Mouse (Mus musculus) right cerebral cortex, postnatal 4 days (tissue): ENCODE data around the gene Large1.
"Not testable (repeated sequence)": the region's sequence is repeated elsewhere in the genome, so short reads cannot be mapped to it uniquely, and the experiment has no call there.

Experiments
- DNase-seq: peaks from one replicate; pipeline ENCODE4 v3.0.0-alpha.2; 2022

The Large1 gene

DNA sequence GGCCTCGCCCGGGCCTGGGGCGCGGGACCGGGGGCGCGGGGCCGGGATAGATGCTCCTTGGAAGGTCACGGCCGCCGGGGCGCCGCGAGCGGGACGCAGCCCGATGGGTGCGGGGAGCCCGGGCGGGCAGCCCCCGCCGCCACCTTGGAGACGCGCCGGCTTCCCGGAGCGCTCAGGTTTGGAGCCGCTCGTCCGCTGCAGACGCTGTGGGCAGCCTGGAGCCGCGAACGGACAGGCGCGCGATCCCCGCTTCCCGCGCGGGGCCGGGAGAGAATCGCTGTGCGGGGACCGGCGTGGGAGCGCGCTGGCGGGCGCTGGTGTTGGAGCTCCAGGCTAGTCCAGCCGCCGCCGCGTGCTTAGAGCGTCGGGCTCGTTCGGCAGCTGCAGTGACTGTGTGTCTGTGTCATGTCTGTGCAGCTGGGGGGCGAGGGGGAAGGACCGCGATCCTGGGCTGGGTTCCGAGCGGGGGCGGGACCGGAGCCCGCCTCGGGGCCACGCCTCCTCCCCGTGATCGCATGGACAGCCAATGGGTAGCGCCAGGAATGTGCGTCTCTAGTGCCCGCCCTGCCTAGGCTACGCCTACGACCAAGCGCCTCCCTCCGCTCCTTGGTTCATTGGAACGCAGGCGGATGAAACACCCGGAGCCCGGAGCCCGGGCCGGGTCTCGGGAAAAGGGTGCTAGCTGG, at the start of gene Large1:
Large1 (minus strand) TSS at position 433 of the 686 bp plus-strand sequence.
- DNase-seq: peak; percentile 95

DNA sequence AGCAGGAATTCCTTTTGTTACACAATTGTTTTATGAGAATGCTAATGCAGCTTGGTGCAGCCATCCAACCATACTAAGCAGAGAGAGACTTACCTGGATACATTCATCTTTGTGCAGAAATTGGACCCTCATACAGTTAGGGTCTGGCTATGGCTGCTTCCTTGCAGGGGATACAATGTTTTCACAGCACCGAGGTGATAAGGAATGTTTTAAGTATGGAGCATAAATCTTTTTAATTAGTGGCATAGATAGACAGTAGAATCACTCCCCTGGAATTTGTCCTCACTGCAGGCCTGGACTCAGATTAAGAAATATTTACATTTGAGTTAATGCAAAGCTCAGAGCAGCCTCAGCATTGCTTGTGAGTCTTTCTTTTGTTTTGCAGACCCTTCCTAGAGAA, 47.0 kb upstream of the Large1 start:
- no peak for DNase-seq

DNA sequence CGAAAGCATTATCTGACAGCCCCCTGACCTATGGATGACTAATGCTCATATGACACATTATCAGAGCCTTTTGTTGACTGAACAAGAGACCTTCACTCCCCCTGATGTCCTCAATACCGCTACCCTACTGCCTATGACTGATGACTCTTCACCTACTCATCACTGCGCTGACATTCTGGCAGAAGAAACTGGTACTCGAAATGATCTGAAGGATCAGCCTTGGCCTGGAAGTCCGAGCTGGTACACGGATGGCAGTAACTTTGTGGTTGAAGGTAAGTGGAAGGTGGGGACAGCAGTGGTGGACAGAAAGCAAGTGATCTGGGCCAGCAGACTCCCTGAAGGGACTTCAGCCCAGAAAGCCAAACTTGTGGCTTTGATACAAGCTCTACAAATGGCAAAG, 19.7 kb upstream of the Large1 start:
- not testable (repeated sequence) for DNase-seq

DNA sequence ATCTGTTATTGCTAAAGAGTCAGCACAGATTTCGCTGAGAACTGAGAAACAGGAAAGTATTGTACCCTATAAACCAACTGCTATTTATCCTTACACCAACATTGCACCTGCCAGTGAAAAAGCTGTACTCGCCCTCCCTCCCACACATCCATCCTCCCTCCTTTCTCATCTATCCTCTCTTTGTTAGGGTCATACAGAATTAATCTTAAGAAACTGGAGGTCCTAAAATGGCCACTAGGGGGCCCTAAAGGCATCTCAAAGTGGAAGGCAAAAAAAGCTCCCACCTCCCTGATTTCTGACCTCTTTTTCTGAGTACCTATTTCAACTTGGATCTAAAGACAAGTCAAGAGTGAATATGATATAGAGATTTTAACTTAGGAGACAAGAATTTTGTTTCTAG, 2.6 kb upstream of the Large1 start:
- DNase-seq: peak; percentile 71

DNA sequence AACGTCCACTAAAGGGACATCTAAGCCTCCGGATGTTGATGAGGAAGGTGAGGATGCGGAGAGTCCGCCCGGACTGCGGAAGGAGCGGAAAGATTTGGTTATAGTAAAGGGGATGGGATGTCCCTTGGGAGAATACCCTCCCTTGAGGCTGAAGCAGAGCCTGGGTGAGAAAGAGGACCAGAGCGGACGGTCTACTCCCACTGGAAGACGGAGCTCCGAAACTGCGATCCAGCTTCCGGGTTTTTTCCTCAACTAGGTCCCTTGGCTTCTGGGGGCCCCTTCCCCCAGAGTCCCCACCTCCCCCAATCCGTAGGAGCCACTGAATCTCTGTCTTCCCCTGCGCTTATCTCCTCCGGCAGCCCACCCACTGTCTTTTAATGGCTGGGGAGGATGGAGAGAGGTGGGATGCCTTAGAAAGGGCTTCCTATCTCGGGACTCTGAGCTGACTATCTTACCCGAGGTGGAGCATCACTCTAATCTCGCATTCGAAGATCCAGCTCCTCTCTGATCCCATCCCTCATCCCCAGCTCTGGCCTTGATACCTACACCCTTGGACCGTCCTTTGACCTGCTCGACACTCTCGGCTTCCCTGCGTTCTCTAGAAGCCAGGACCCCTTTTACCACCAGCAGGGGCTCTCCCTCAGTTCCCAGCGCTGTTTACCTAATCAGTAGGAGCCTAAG, 1.0 kb upstream of the Large1 start:
- DNase-seq: peak; percentile 76

DNA sequence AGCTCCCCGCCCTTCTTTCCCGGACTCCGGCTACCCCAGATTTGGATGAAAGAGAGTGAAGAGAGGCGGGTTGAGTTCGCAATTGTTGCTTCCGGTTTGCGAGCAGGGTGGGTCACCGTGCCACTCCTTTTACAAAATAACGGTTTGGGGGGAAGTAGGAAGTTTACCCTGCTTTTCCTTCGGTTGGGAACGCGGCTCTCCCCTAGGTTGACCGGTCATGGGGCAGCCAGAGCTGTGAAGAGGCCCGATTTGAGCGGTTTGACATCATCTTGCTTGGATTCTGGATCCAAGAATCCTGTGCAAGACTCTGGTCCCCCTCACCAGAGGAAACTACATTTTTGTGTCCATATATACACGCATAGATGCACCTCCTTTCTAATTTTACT, 447 bp upstream of the Large1 start:
- no peak for DNase-seq

DNA sequence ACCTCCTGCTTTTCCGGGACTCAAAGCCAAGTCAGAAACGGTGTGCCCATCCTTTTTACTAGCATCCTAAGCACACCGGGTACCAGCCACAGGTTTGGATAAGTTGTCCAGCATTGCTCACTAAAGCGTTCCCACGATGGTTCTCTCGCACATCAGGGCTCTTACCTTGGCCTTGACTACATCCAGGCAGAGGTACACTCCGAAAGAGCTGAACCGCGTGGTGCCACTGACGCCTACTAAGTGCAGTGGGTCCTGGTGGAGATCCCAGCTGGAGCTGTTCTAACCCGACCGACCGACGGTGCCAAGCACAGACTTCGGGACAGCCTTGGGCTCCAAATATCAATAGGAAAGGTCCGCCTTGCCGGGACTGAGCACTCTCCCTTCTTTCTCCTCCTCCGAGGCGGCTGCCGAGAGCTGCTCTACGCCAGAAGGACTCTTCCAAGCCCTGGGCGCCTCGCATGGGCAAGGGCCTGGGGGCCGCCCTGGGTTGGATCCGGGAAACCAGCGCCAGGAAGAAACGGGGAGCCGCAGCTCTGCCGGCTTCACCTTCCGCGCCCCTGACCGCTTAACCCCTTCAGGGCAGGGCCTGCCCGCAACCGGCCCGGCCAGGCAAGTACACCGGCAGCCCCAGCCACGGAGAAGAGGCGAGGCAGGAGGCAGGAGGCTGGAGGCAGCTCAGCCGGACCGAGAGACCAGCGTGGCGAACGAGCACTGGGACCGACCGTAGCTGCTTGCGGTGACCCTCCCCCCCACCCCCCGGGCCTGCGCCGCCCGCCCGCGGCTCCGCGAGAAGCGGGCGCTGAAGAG, 836 bp downstream of the Large1 start:
- peak; percentile 54 for DNase-seq

DNA sequence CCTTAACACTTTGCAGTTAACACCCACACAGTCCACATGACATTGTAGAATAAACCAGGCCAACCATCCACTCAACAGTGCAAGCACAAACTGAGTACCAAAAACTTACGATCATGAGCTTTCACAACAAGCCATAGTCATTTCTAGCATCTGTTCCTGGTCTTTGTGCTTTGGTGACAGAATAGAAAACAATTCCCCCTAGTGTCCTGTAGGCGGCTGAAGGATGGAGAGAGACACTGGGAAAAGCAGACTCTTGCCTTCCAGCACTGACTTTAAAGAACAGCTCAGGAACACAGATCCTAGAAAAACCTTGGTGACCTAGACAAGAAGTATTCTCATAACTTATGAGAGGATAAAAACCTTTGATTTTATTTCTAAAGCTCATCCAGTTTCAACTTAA, 3.0 kb downstream of the Large1 start:
- no peak for DNase-seq

DNA sequence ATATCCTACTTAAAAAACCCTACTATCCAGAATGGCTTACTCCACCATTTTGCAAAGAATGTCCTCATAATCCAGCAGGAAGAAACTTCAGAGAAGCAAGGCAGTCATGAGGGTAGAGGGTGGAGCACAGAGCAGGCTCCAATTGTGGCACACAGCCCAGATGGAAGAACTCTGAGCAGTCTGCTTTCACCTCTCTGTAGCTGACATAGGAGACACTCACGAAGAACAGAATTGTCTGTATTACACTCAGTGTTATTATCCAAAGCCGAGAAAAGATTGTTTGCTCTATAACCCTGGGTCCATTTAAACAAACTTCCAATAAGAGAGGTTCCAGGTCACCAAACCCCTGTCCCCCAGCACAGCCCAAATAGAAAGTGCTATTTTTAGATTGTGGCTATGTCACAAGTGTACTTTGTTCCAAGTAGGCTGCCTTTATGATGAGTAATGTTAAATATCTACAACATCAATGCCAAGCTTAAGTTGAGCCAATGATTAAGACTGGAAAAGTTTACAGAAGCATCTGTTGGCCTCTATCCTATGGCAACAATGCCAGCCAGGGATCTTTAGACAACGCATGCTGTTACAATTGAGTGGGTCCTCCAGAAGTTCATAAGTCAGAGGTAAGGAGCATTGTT, 10.5 kb downstream of the Large1 start:
- no peak for DNase-seq

DNA sequence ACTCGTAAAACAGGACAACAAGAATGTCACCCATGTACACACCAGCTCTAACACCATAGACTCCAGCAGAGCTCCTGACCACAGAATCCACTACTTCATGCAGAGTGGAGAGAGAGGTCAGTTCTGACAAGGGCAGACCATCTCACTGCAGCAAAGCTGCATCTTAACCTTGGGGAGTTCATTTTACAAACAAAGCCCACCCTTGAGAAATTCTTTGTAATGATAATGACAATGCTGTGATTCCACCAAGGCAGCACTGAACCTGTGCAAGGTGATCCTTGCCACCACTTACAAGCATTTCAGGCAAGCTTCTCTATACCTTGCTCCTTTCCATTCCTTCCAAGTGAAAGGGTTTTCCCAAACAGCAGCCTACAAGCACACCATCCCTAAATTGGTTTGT, 16.5 kb downstream of the Large1 start:
- no peak for DNase-seq

DNA sequence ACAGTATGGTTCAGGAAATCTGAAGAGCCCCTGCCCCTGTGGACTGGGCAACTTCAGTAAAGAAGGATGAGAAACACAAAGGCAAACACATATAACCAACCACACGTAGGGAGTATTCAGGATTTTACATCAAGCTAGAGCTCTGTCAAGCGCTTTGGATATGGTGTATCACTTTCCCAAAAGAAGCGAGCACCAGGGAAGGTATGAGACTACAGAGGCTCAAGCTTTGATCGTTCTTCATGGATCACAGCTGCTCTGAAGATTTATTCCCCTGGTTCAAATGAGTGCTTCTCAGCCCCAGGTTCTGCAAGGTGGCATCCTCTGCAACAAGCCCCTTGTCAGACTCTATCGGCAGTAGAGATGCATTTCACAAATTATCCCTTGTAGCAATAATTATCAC, 24.2 kb downstream of the Large1 start:
- no peak for DNase-seq

DNA sequence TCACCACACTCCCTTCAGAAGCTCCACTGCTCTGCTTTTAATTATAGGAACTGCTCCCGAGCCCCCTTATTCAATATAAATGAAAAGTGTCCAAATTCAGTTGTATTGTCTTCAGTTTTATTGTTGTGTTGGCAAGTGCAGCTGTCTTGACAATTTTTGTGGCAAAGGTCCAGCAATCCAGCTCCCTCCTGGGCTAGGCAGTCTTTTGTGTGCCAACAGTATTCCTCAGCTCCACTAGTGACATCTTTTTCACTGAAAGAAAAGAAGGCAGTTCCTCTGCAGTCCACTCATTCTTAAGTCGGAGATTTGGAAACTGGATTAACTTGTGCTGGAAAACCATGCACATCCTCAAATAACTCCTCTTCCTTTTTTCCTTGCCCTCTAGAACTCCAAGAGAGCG, 25.3 kb downstream of the Large1 start:
- DNase-seq: no peak

DNA sequence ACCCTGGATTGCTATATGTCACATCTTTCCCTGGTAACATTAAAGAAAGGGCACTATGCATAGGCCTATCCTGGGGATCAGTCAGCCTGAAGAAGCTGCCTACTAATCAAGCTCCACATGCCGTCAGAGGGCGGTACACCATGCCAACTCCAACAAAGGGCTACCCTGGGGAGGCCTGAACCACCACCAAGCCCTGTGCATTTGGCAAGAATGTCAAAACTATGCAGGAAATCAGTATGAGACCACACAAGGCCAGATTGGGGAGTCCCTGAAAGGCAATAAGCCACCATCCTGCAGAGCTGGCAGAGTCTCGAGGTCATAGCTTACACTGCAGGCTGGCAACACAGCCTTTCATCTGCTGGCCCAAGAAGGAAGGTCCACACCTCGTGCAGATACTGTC, 28.7 kb downstream of the Large1 start:
- DNase-seq: no peak

DNA sequence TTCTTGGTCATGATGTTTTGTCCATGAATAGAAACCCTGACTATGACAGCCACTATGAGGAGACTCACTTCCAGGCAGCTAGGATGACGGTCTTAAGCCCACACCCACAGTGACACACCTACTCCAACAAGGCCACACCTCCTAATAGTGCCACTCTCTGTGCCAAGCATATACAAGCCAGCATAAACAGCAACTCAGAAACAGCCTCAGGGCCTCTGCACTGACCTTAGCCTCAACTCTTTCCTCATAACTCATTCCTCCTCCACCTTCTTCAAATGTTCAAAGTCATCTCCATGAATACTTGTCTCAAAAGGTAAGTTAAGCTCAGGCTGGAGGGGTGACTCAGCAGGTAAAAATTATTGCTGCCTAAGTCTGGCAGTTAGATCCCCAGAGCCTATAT, 29.7 kb downstream of the Large1 start:
- no peak for DNase-seq

DNA sequence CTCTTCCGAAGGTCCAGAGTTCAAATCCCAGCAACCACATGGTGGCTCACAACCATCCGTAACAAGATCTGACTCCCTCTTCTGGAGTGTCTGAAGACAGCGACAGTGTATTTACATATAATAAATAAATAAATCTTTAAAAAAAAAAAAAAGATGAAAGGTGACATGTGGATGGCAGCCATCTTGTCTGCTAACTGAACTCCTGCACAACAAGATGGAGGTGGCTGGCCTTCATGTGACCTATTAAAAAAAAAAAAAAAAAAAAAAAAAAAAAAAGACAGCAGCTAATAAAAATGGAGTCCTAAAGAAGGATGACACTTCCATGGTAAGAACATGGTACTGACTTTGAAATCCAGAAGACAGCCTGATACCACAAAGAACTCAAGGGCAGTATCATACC, 33.8 kb downstream of the Large1 start:
- not testable (repeated sequence) for DNase-seq

DNA sequence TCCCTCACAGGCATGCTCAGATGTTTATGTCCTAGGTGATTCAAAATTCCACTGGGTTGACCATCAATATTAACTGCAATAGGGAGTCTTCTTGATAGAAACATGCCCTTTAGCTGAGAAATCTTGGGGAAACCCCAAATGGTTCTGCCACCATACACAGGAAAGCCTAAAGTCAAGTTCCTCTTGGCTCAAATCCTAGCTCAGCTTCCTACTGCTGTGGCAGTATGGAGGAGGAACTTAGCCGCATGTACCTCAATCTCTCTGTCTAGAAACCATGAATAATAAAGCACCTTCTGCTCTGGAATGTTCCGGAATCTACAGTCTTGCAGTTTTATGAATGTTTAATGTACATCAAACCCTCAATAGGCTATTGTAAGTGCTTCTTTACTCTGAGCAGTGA, 39.4 kb downstream of the Large1 start:
- no peak for DNase-seq

DNA sequence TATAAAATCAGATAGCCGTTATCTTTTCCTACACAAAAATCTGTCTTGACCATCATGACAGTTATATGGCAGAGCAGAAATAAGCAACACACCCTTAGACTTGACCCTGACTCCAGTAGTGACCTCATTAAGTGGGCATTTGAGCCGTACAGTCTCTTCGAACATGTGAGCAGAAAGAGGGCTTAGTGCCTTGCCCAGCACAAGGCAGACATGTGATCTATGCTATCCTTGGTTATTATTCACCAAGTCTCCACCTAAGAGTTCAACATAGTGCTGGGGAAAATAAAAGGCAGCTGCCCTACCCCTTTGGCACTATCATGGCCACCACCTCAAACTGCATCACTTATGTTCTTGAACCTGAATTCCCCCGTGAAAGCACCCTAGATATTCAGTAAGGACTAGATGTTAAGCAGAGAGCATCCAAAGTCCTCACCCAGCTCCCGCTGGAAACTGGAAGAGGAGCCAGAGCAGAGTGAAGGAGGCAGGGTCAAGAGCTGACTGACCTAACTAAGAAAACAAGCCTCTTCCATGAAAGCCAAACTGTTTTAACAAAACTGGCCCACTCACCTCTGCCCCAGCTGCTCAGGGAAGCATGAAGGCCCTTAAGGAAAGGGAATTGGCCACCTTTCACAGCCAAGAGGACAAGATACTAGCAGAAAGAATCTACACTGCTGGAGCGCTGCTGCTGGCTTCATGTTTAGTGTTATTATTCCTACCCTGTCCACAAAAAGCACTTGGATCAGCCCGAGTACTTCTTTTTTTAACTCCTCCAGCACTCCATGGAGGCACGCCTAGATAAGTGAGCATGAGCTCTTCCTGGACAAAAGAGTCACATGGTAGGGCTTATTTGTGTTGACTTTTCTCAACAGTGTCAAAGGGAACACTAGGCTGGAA, 40.4 kb downstream of the Large1 start:
- DNase-seq: no peak

DNA sequence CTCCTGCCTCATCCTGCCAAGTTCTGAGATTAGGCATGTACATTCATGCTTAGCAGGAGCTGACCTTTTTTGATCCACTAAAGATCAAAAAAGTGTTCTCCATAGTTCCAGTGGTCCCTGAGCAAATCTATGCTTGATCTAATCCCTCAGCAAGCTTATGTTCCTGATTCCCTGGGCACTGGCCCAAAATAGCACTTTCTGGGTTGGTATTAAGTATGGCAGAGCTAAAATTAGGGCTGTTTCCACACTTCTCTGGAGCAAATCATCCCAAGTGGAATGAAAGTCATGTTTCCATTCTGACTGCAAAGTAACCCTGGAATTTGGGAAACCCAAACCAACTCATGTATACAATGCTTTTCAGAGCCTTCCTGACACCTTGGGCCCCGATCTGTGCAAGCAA, 42.9 kb downstream of the Large1 start:
- DNase-seq: no peak

DNA sequence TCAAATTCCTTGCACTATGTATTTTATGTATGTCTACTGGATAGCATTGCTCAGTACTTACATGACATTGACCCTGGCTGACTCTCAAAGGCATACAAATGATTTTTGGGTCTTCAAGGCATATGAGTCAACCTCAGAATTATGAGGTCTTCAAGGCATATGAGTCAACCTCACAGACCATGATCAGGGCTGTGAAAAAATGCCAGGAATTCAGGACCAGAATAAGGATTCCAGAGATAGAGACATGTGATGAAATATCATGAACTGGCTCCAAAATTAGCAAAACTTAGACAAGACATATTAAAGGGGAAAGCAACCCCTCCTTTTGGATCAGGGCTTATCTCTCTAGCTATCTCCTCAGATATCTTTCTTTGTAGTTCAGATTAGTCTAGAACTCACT, 43.3 kb downstream of the Large1 start:
- DNase-seq: no peak

DNA sequence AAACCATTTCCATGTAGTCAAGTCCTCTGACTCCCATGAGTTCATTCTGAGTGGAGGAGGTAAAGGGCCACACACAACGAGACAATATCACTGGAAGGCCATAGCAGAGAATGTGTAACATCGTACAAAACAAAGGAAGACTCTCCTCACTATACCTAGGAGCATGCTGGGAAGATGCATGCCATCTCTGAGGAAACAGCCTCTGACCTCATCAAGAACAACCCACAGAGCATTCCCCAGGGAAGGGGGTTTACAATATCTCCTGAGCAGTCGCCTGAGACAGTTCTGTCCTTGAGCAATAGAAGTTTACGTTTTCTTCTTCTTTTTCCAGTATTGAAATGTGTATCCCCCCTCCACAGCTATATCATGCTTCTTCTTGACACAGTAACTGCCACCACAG, 49.4 kb downstream of the Large1 start:
- no peak for DNase-seq

DNA sequence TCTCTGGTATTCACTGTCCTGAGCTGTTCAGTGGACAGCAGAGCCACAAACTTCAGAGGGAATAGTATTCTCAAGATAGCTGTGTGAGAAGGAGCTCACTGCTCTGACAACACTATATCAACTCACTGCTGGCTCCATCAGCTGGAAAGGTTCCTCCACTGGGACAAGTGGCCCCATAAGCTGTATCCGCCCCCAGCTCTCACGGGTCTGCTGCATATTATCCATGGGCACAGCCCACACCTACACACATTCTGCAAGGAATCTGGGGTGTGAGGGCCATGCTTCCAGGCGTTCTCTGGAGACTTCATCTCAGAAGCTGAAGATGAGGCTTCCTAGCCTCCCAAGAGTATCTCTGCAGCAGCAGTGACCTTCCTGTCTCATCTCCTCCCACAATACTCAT, 50.4 kb downstream of the Large1 start:
- DNase-seq: no peak

DNA sequence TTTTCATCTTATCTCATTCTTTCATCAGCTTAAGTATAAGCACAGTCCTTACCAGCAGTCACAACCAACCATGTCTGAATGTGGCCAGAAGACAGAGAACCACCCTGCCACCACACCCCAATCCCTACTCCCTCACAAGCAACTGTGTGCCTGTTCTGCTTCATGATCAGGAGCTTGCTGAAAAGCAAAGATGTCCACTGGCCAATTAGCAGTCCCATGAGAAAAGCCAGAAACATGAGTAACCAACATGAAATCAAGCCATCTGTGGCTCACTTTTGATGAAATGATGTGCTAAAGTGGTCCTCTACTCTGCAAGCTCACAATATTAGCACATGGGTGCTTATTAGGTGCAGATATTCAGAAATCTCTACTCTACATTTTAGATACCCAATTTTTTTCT, 57.8 kb downstream of the Large1 start:
- no peak for DNase-seq

DNA sequence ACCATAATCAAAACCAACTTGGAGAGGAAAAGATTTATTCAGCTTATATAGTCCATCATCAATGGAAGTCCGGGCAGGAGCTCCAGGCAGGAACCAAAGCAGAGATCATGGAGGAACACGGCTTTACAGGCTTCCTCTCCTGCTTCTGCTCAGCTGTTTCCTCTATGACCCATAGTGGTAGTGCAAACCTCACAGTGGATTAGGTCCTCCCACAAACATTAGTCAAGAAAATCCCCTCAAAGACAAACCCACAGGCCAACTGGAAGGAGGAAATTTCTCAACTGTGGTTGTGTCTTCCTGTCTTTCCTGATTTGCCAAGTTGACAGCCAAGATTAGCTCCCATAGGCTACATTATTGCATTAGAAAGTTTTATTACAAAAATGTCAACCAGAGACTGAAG, 59.7 kb downstream of the Large1 start:
- DNase-seq: no peak
